Mouse (Mus musculus) hindbrain, embryonic 16.5 days (tissue): ENCODE data around the gene Dync1h1. TPM values are rescaled to one million over a fixed set of nuclear protein-coding genes. Genes with fewer than 3 reads are reported as not detected.

Experiments
- ATAC-seq: fragments of 200-750 bp; cut with Nextera tagmentation; 2 replicates; pipeline ENCODE4 v1.8.0; 2017; ENCODE audit warnings: moderate TSS enrichment, moderate library complexity
- H3K27ac ChIP-seq: fragments of 300-500 bp; sonication (generic); 2 replicates; pipeline ENCODE4 v1.5.1; 2014; ENCODE audit warnings: low read depth, mild to moderate bottlenecking, control low read depth, low read length, moderate library complexity
- H3K27me3 ChIP-seq: fragments of 300-500 bp; sonication (generic); replicated peaks from 2 replicates; pipeline ENCODE4 v1.6.1; 2014; ENCODE audit warnings: low read length; ENCODE audit not compliant: control insufficient read depth, insufficient read depth
- H3K36me3 ChIP-seq: fragments of 300-500 bp; sonication (generic); 2 replicates; pipeline ENCODE4 v1.6.1; 2014; ENCODE audit warnings: mild to moderate bottlenecking, low read length, moderate library complexity, mixed read lengths; ENCODE audit not compliant: control insufficient read depth, insufficient read depth
- H3K4me1 ChIP-seq: fragments of 300-500 bp; sonication (generic); 2 replicates; pipeline ENCODE4 v1.6.1; 2014; ENCODE audit warnings: low read depth, low read length; ENCODE audit not compliant: control insufficient read depth, insufficient read depth
- H3K4me2 ChIP-seq: fragments of 300-500 bp; sonication (generic); 2 replicates; pipeline ENCODE4 v1.6.1; 2014; ENCODE audit warnings: mild to moderate bottlenecking, low read length, control low read depth, moderate library complexity
- H3K4me3 ChIP-seq: fragments of 300-500 bp; sonication (generic); 2 replicates; pipeline ENCODE4 v1.5.1; 2014; ENCODE audit warnings: mild to moderate bottlenecking, low read length, control low read depth, moderate library complexity
- H3K9ac ChIP-seq: fragments of 300-500 bp; sonication (generic); 2 replicates; pipeline ENCODE4 v1.6.1; 2014; ENCODE audit warnings: low read depth, mild to moderate bottlenecking, control low read depth, low read length, moderate library complexity
- H3K9me3 ChIP-seq: fragments of 300-500 bp; sonication (generic); 2 replicates; pipeline ENCODE4 v1.6.1; 2014; ENCODE audit warnings: mild to moderate bottlenecking, low read length, moderate library complexity; ENCODE audit not compliant: control insufficient read depth
- WGBS: fragments of 180-500 bp; shearing (Covaris S2); extraction: QIAGEN DNeasy Blood & Tissue Kit; methylation state at CpG from one replicate; pipeline ENCODE4 v1.1.7; 2014; 5-methylcytosine and 5-hydroxymethylcytosine counted together
- polyA plus RNA-seq: library from polyadenylated mRNA; unstranded; fragments of >200 nt; fragmentation: Nextera tagmentation; extraction: Ambion mirVana; gene quantifications from 2 replicates; pipeline ENCODE4 v1.2.1, GENCODE M21; 2015

Gene Dync1h1
- polyA plus RNA-seq: 85.8 and 91.5 TPM in 2 replicates

GRCm38 (mm10) chr12:110601241-110602218 lies at the start of gene Dync1h1:
Dync1h1 (plus strand) TSS chr12:110601452.
- Histone ChIP-seq H3K27me3 (0 out of 2 replicates have a peak, but pooled peaks cover 2% of the 10 kb centered on the region), H3K4me3 (peak within 1 kb of the TSS; percentile 99), H3K9ac (peak within 1 kb of the TSS; percentile 99), H3K4me2 (peak within 1 kb of the TSS; percentile 72), H3K36me3 (no peaks in the 10 kb centered on the region), H3K4me1 (peaks cover 38% of the 10 kb centered on the region), H3K27ac (peak within 1 kb of the TSS; percentile 98), H3K9me3 (no peaks in the 10 kb centered on the region)
- WGBS: under 1% methylated on average over 101 of the region's 105 CpGs
- ATAC-seq: peak; percentile 95

- Histone ChIP-seq H3K9me3 (no peaks in the 10 kb centered on the region), H3K9ac (no peak overlapping the region; the same call in 1 of the 2 replicates), H3K27me3 (no peaks in the 10 kb centered on the region), H3K27ac (no peak overlapping the region), H3K4me3 (no peak overlapping the region), H3K4me1 (no peaks in the 10 kb centered on the region), H3K36me3 (peaks cover 49% of the 10 kb centered on the region), H3K4me2 (no peak overlapping the region)
- no peak for ATAC-seq
- 78% methylated on average over 13 of the region's 13 CpGs for WGBS
These were observed 49.1 kb upstream of the Dync1h1 start for GRCm38 (mm10) chr12:110552113-110552512.

- WGBS: 97% methylated on average over 5 of the region's 5 CpGs
- H3K9me3 ChIP-seq: no peaks in the 10 kb centered on the region
- no peaks in the 10 kb centered on the region for H3K4me1 ChIP-seq
- no peak overlapping the region for H3K4me3 ChIP-seq
- H3K27me3 ChIP-seq: no peaks in the 10 kb centered on the region
- peaks cover 49% of the 10 kb centered on the region for H3K36me3 ChIP-seq
- no peak for ATAC-seq
- no peak overlapping the region for H3K4me2 ChIP-seq
- H3K9ac ChIP-seq: no peak overlapping the region
- H3K27ac ChIP-seq: no peak overlapping the region
These were observed 47.9 kb upstream of the Dync1h1 start for GRCm38 (mm10) chr12:110553362-110553761.

- Histone ChIP-seq H3K27me3 (no peaks in the 10 kb centered on the region), H3K4me1 (no peaks in the 10 kb centered on the region), H3K4me3 (no peak overlapping the region), H3K9ac (no peak overlapping the region), H3K9me3 (no peaks in the 10 kb centered on the region), H3K27ac (no peak overlapping the region), H3K4me2 (no peak overlapping the region), H3K36me3 (peaks cover 46% of the 10 kb centered on the region)
- 92% methylated on average over 21 of the region's 21 CpGs for WGBS
- no peak for ATAC-seq
These were observed 45.6 kb upstream of the Dync1h1 start for GRCm38 (mm10) chr12:110555536-110556240.

GRCm38 (mm10) chr12:110556861-110557628 lies 44.2 kb upstream of the Dync1h1 start:
- ATAC-seq: peak; percentile 69
- WGBS: 76% methylated on average over 18 of the region's 18 CpGs

GRCm38 (mm10) chr12:110558175-110558574 lies 43.1 kb upstream of the Dync1h1 start:
- no peak for ATAC-seq
- Histone ChIP-seq H3K4me2 (no peak overlapping the region), H3K9me3 (no peaks in the 10 kb centered on the region), H3K4me1 (no peaks in the 10 kb centered on the region), H3K36me3 (peaks cover 44% of the 10 kb centered on the region), H3K27ac (no peak overlapping the region), H3K27me3 (no peaks in the 10 kb centered on the region), H3K4me3 (no peak overlapping the region), H3K9ac (no peak overlapping the region)
- WGBS: 96% methylated on average over 7 of the region's 7 CpGs

More at GRCm38 (mm10) chr12:110556861-110557628, 44.2 kb upstream of the Dync1h1 start:
- H3K4me2 ChIP-seq: no peak overlapping the region
- H3K9ac ChIP-seq: no peak overlapping the region
- no peaks in the 10 kb centered on the region for H3K4me1 ChIP-seq
- no peaks in the 10 kb centered on the region for H3K9me3 ChIP-seq
- peaks cover 47% of the 10 kb centered on the region for H3K36me3 ChIP-seq
- no peaks in the 10 kb centered on the region for H3K27me3 ChIP-seq
- no peak overlapping the region for H3K27ac ChIP-seq
- no peak overlapping the region for H3K4me3 ChIP-seq

- 90% methylated on average over 11 of the region's 11 CpGs for WGBS
- Histone ChIP-seq H3K27me3 (no peaks in the 10 kb centered on the region), H3K36me3 (peaks cover 36% of the 10 kb centered on the region), H3K9me3 (no peaks in the 10 kb centered on the region), H3K4me2 (no peak overlapping the region), H3K27ac (no peak overlapping the region), H3K4me1 (no peaks in the 10 kb centered on the region), H3K9ac (no peak overlapping the region), H3K4me3 (no peak overlapping the region)
- ATAC-seq: no peak
These were observed 37.9 kb upstream of the Dync1h1 start for GRCm38 (mm10) chr12:110563383-110563782.

GRCm38 (mm10) chr12:110564848-110565247 lies 36.4 kb upstream of the Dync1h1 start:
- Histone ChIP-seq H3K4me3 (no peak overlapping the region), H3K27ac (no peak overlapping the region), H3K4me1 (no peaks in the 10 kb centered on the region), H3K36me3 (peaks cover 45% of the 10 kb centered on the region), H3K27me3 (no peaks in the 10 kb centered on the region), H3K4me2 (no peak overlapping the region), H3K9ac (no peak overlapping the region), H3K9me3 (no peaks in the 10 kb centered on the region)
- ATAC-seq: no peak
- WGBS: 96% methylated on average over 11 of the region's 11 CpGs
